Mouse (Mus musculus): ENCODE measurements around the gene Aldh1a1. TPM values are rescaled to one million over a fixed set of nuclear protein-coding genes. Genes with fewer than 3 reads are reported as not detected.
"Not testable (repeated sequence)": the region's sequence is repeated elsewhere in the genome, so short reads cannot be mapped to it uniquely, and the experiment has no call there.

The Aldh1a1 gene
- polyA plus RNA-seq, 1 experiment from 2014 or later = 4.1 TPM

DNA sequence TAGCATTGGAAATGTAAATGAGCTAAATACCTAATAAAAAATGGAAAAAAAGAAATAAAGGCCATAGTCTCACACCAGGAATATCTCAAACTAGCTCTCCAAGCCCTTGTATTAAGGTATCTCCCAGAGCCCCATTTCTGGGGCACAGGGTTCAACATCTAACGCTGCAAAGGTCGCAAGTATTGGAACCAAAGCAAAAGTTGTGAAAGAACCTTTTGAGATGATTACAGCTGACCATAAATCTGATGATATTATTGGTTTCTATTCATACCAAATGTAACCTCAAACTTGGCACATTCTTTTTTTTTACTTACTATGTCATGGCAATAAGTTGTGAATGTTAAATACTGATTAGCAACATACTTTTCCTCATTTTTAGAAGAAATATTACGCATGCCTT is 24.0 kb downstream of the Aldh1a1 start:
- DNase-seq (ENCODE audit: low spot score) = no peak
- H3K27me3 ChIP-seq (ENCODE audit: insufficient read depth, low read length) = no peaks in the 10 kb centered on the region
- no peaks in the 10 kb centered on the region for H3K4me1 ChIP-seq (replicated peaks; ENCODE audit: insufficient read depth, low read length)
- H3K9me3 ChIP-seq (replicated peaks; ENCODE audit: low read length) = no peaks in the 10 kb centered on the region
- H3K36me3 ChIP-seq (ENCODE audit: insufficient read depth, low read length) = no peaks in the 10 kb centered on the region
- ATAC-seq (replicated peaks; ENCODE audit: low FRiP score, low read depth) = no peak
- TF ChIP-seq CTCF (IDR thresholded peaks at IDR 0.05; ENCODE audit: low read depth) = no peak
- WGBS = 90% methylated on average over 3 of the region's 3 CpGs
- no peak overlapping the region for H3K4me3 ChIP-seq (replicated peaks; ENCODE audit: low read depth, low read length)
- H3K9ac ChIP-seq (ENCODE audit: low read depth, low read length) = no peak overlapping the region
- no peak overlapping the region for H3K27ac ChIP-seq
- H3K4me2 ChIP-seq (ENCODE audit: low read length) = no peak overlapping the region

GRCm38 (mm10) chr19:20529156-20529555 is 36.6 kb downstream of the Aldh1a1 start:
- not testable (repeated sequence) for H3K27ac ChIP-seq; H3K27me3 ChIP-seq (ENCODE audit: insufficient read depth, low read length); H3K36me3 ChIP-seq (ENCODE audit: insufficient read depth, low read length); H3K9ac ChIP-seq (ENCODE audit: low read depth, low read length); ATAC-seq (replicated peaks; ENCODE audit: low FRiP score, low read depth); DNase-seq (ENCODE audit: low spot score); H3K9me3 ChIP-seq (replicated peaks; ENCODE audit: low read length); H3K4me1 ChIP-seq (replicated peaks; ENCODE audit: insufficient read depth, low read length); H3K4me3 ChIP-seq (replicated peaks; ENCODE audit: low read depth, low read length); H3K4me2 ChIP-seq (ENCODE audit: low read length)
- WGBS = 78% methylated on average over 11 of the region's 11 CpGs

GRCm38 (mm10) chr19:20529921-20530696 is 37.6 kb downstream of the Aldh1a1 start:
- 77% methylated on average over 1 of the region's 1 CpGs for WGBS
- Histone ChIP-seq H3K36me3 (ENCODE audit: insufficient read depth, low read length) (no peaks in the 10 kb centered on the region), H3K27me3 (ENCODE audit: insufficient read depth, low read length) (no peaks in the 10 kb centered on the region), H3K4me2 (ENCODE audit: low read length) (no peak overlapping the region), H3K4me1 (replicated peaks; ENCODE audit: insufficient read depth, low read length) (no peaks in the 10 kb centered on the region), H3K4me3 (replicated peaks; ENCODE audit: low read depth, low read length) (no peak overlapping the region), H3K27ac (no peak overlapping the region), H3K9ac (ENCODE audit: low read depth, low read length) (no peak overlapping the region), H3K9me3 (replicated peaks; ENCODE audit: low read length) (no peaks in the 10 kb centered on the region)
- DNase-seq (ENCODE audit: low spot score) = peak; percentile 28
- TF ChIP-seq CTCF (IDR thresholded peaks at IDR 0.05; ENCODE audit: low read depth) = no peak
- peak; percentile 54; the same call in 1 of the 2 replicates for ATAC-seq (replicated peaks; ENCODE audit: low FRiP score, low read depth)

GRCm38 (mm10) chr19:20536538-20536937 is 44.0 kb downstream of the Aldh1a1 start:
- Histone ChIP-seq H3K4me1 (replicated peaks; ENCODE audit: insufficient read depth, low read length) (no peaks in the 10 kb centered on the region), H3K9me3 (replicated peaks; ENCODE audit: low read length) (no peaks in the 10 kb centered on the region), H3K36me3 (ENCODE audit: insufficient read depth, low read length) (no peaks in the 10 kb centered on the region), H3K4me2 (ENCODE audit: low read length) (no peak overlapping the region), H3K27me3 (ENCODE audit: insufficient read depth, low read length) (no peaks in the 10 kb centered on the region), H3K9ac (ENCODE audit: low read depth, low read length) (no peak overlapping the region), H3K27ac (no peak overlapping the region), H3K4me3 (replicated peaks; ENCODE audit: low read depth, low read length) (no peak overlapping the region)
- no peak for TF ChIP-seq CTCF (IDR thresholded peaks at IDR 0.05; ENCODE audit: low read depth)
- no peak for DNase-seq (ENCODE audit: low spot score)
- WGBS = 77% methylated on average over 7 of the region's 7 CpGs
- ATAC-seq (replicated peaks; ENCODE audit: low FRiP score, low read depth) = no peak

DNA sequence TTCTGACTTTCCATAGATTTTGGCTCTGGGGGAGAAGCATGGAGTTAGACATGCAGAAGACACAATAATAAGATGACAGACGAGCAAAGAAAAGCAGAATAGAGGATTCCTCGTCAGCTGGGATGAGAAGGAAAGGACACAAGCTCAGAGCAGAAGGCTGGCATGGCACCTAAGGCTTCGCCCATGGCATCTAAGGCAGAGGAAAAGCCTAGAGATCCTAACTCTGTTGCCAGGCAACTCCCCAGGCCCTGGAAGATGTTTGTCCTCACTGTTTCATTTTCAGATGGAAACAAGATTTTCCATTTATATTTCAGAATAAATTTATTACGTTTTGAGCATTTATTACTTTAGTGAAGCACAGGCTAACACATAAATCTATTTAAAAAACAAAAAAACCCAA is 48.5 kb downstream of the Aldh1a1 start:
- ATAC-seq (replicated peaks; ENCODE audit: low FRiP score, low read depth) (no peak), DNase-seq (ENCODE audit: low spot score) (peak; percentile 11)
- H3K4me2 ChIP-seq (ENCODE audit: low read length) = no peak overlapping the region
- no peak overlapping the region for H3K9ac ChIP-seq (ENCODE audit: low read depth, low read length)
- H3K4me1 ChIP-seq (replicated peaks; ENCODE audit: insufficient read depth, low read length) = no peaks in the 10 kb centered on the region
- H3K36me3 ChIP-seq (ENCODE audit: insufficient read depth, low read length) = no peaks in the 10 kb centered on the region
- H3K9me3 ChIP-seq (replicated peaks; ENCODE audit: low read length) = no peaks in the 10 kb centered on the region
- 68% methylated on average over 4 of the region's 4 CpGs for WGBS
- H3K27me3 ChIP-seq (ENCODE audit: insufficient read depth, low read length) = no peaks in the 10 kb centered on the region
- H3K4me3 ChIP-seq (replicated peaks; ENCODE audit: low read depth, low read length) = no peak overlapping the region
- no peak for TF ChIP-seq CTCF (IDR thresholded peaks at IDR 0.05; ENCODE audit: low read depth)
- no peak overlapping the region for H3K27ac ChIP-seq

GRCm38 (mm10) chr19:20541924-20542323 is 49.4 kb downstream of the Aldh1a1 start:
- Histone ChIP-seq H3K27me3 (ENCODE audit: insufficient read depth, low read length) (no peaks in the 10 kb centered on the region), H3K36me3 (ENCODE audit: insufficient read depth, low read length) (no peaks in the 10 kb centered on the region), H3K9ac (ENCODE audit: low read depth, low read length) (no peak overlapping the region), H3K4me1 (replicated peaks; ENCODE audit: insufficient read depth, low read length) (no peaks in the 10 kb centered on the region), H3K9me3 (replicated peaks; ENCODE audit: low read length) (no peaks in the 10 kb centered on the region), H3K4me2 (ENCODE audit: low read length) (no peak overlapping the region), H3K4me3 (replicated peaks; ENCODE audit: low read depth, low read length) (no peak overlapping the region), H3K27ac (no peak overlapping the region)
- DNase-seq (ENCODE audit: low spot score) = no peak
- no peak for TF ChIP-seq CTCF (IDR thresholded peaks at IDR 0.05; ENCODE audit: low read depth)
- 75% methylated on average over 1 of the region's 1 CpGs for WGBS
- ATAC-seq (replicated peaks; ENCODE audit: low FRiP score, low read depth) = no peak

- no peaks in the 10 kb centered on the region for H3K9me3 ChIP-seq (replicated peaks; ENCODE audit: low read length)
- 64% methylated on average over 1 of the region's 1 CpGs for WGBS
- no peak overlapping the region for H3K4me2 ChIP-seq (ENCODE audit: low read length)
- H3K4me3 ChIP-seq (replicated peaks; ENCODE audit: low read depth, low read length) = no peak overlapping the region
- DNase-seq (ENCODE audit: low spot score) = peak; percentile 24
- no peaks in the 10 kb centered on the region for H3K36me3 ChIP-seq (ENCODE audit: insufficient read depth, low read length)
- H3K27me3 ChIP-seq (ENCODE audit: insufficient read depth, low read length) = no peaks in the 10 kb centered on the region
- H3K9ac ChIP-seq (ENCODE audit: low read depth, low read length) = no peak overlapping the region
- no peaks in the 10 kb centered on the region for H3K4me1 ChIP-seq (replicated peaks; ENCODE audit: insufficient read depth, low read length)
- ATAC-seq (replicated peaks; ENCODE audit: low FRiP score, low read depth) = no peak
- no peak overlapping the region for H3K27ac ChIP-seq
- no peak for TF ChIP-seq CTCF (IDR thresholded peaks at IDR 0.05; ENCODE audit: low read depth)
Observed at GRCm38 (mm10) chr19:20543816-20544215, 51.3 kb downstream of the Aldh1a1 start.
